Mouse (Mus musculus) hindbrain, embryonic 14.5 days (tissue): ENCODE data around the gene Itga9. TPM values are rescaled to one million over a fixed set of nuclear protein-coding genes. Genes with fewer than 3 reads are reported as not detected.

Source experiments
- ATAC-seq: fragments of 200-750 bp; cut with Nextera tagmentation; 2 replicates; pipeline ENCODE4 v1.8.0; 2017; ENCODE audit warnings: moderate number of reproducible peaks, mild to moderate bottlenecking, moderate TSS enrichment, moderate library complexity; ENCODE audit not compliant: low FRiP score
- DNase-seq: peaks from one replicate; pipeline ENCODE4 v3.0.0-alpha.2; 2015; ENCODE audit warnings: low spot score
- H3K27ac ChIP-seq: fragments of 300-500 bp; sonication (generic); 2 replicates; pipeline ENCODE4 v1.5.1; 2014; ENCODE audit warnings: mild to moderate bottlenecking, moderate library complexity
- H3K27me3 ChIP-seq: fragments of 300-500 bp; sonication (generic); 2 replicates; pipeline ENCODE4 v1.6.1; 2014; ENCODE audit warnings: mild to moderate bottlenecking, low read length, mixed read lengths; ENCODE audit not compliant: control insufficient read depth, insufficient read depth
- H3K36me3 ChIP-seq: fragments of 300-500 bp; sonication (generic); replicated peaks from 2 replicates; pipeline ENCODE4 v1.6.1; 2014; ENCODE audit not compliant: control insufficient read depth, insufficient read depth
- H3K4me1 ChIP-seq: fragments of 300-500 bp; sonication (generic); replicated peaks from 2 replicates; pipeline ENCODE4 v1.6.1; 2014; ENCODE audit warnings: antibody characterized with exemption, low read length, mixed read lengths; ENCODE audit not compliant: control insufficient read depth, insufficient read depth
- H3K4me2 ChIP-seq: fragments of 300-500 bp; sonication (generic); replicated peaks from 2 replicates; pipeline ENCODE4 v1.6.1; 2014; ENCODE audit warnings: mild to moderate bottlenecking, moderate library complexity
- H3K4me3 ChIP-seq: fragments of 300-500 bp; sonication (generic); replicated peaks from 2 replicates; pipeline ENCODE4 v1.5.1; 2014; ENCODE audit warnings: mild to moderate bottlenecking, low read length
- H3K9ac ChIP-seq: fragments of 300-500 bp; sonication (generic); 2 replicates; pipeline ENCODE4 v1.6.1; 2014
- H3K9me3 ChIP-seq: fragments of 300-500 bp; sonication (generic); 2 replicates; pipeline ENCODE4 v1.6.1; 2016; ENCODE audit warnings: low read length; ENCODE audit not compliant: control insufficient read depth
- WGBS: fragments of 180-500 bp; shearing (Covaris S2); extraction: QIAGEN DNeasy Blood & Tissue Kit; methylation state at CpG from one replicate; pipeline ENCODE4 v1.1.7; 2014; 5-methylcytosine and 5-hydroxymethylcytosine counted together
- polyA plus RNA-seq: library from polyadenylated mRNA; unstranded; fragments of >200 nt; fragmentation: Nextera tagmentation; extraction: Ambion mirVana; gene quantifications from 2 replicates; pipeline ENCODE4 v1.2.1, GENCODE M21; 2014

The Itga9 gene
- polyA plus RNA-seq, 1 experiment from 2014 or later = 4.4 TPM

- H3K4me2 ChIP-seq = no peak overlapping the region
- ATAC-seq = no peak
- no peaks in the 10 kb centered on the region for H3K4me1 ChIP-seq
- H3K36me3 ChIP-seq = no peaks in the 10 kb centered on the region
- 80% methylated on average over 14 of the region's 14 CpGs for WGBS
- H3K9ac ChIP-seq = no peak overlapping the region
- H3K9me3 ChIP-seq = no peaks in the 10 kb centered on the region
- no peak overlapping the region for H3K27ac ChIP-seq
- DNase-seq = no peak
- no peak overlapping the region for H3K4me3 ChIP-seq
- no peaks in the 10 kb centered on the region for H3K27me3 ChIP-seq
Observed at GRCm38 (mm10) chr9:118632758-118633143, 26.3 kb downstream of the Itga9 start.

GRCm38 (mm10) chr9:118638642-118639210, 32.2 kb downstream of the Itga9 start:
- no peaks in the 10 kb centered on the region for H3K36me3 ChIP-seq
- H3K4me1 ChIP-seq = no peaks in the 10 kb centered on the region
- H3K4me2 ChIP-seq = no peak overlapping the region
- no peak for ATAC-seq
- WGBS = 89% methylated on average over 5 of the region's 5 CpGs
- H3K27me3 ChIP-seq = no peaks in the 10 kb centered on the region
- no peak overlapping the region for H3K9ac ChIP-seq
- H3K4me3 ChIP-seq = no peak overlapping the region
- no peak overlapping the region for H3K27ac ChIP-seq
- H3K9me3 ChIP-seq = peaks cover 6% of the 10 kb centered on the region; the same call in 1 of the 2 replicates
- no peak for DNase-seq

- H3K4me3 ChIP-seq = no peak overlapping the region
- H3K4me2 ChIP-seq = no peak overlapping the region
- WGBS = 86% methylated on average over 17 of the region's 17 CpGs
- no peak overlapping the region for H3K9ac ChIP-seq
- H3K4me1 ChIP-seq = no peaks in the 10 kb centered on the region
- H3K9me3 ChIP-seq = no peaks in the 10 kb centered on the region
- no peaks in the 10 kb centered on the region for H3K36me3 ChIP-seq
- H3K27ac ChIP-seq = no peak overlapping the region
- no peak for ATAC-seq
- no peak for DNase-seq
- no peaks in the 10 kb centered on the region for H3K27me3 ChIP-seq
Observed at GRCm38 (mm10) chr9:118645698-118646355, 39.3 kb downstream of the Itga9 start.

GRCm38 (mm10) chr9:118647495-118647894, 41.0 kb downstream of the Itga9 start:
- Histone ChIP-seq H3K27me3 (no peaks in the 10 kb centered on the region), H3K4me2 (no peak overlapping the region), H3K27ac (no peak overlapping the region), H3K4me3 (no peak overlapping the region), H3K9me3 (no peaks in the 10 kb centered on the region), H3K36me3 (no peaks in the 10 kb centered on the region), H3K4me1 (no peaks in the 10 kb centered on the region), H3K9ac (no peak overlapping the region)
- WGBS = 85% methylated on average over 3 of the region's 3 CpGs
- DNase-seq = no peak
- no peak for ATAC-seq

GRCm38 (mm10) chr9:118650976-118651375, 44.5 kb downstream of the Itga9 start:
- 61% methylated on average over 4 of the region's 4 CpGs for WGBS
- Histone ChIP-seq H3K36me3 (no peaks in the 10 kb centered on the region), H3K4me3 (no peak overlapping the region), H3K27ac (no peak overlapping the region), H3K4me2 (no peak overlapping the region), H3K9ac (no peak overlapping the region), H3K9me3 (no peaks in the 10 kb centered on the region), H3K27me3 (no peaks in the 10 kb centered on the region), H3K4me1 (no peaks in the 10 kb centered on the region)
- ATAC-seq (no peak), DNase-seq (no peak)

GRCm38 (mm10) chr9:118651939-118652338, 45.4 kb downstream of the Itga9 start:
- Histone ChIP-seq H3K9ac (no peak overlapping the region), H3K9me3 (no peaks in the 10 kb centered on the region), H3K4me3 (no peak overlapping the region), H3K4me1 (no peaks in the 10 kb centered on the region), H3K27ac (no peak overlapping the region), H3K4me2 (no peak overlapping the region), H3K27me3 (no peaks in the 10 kb centered on the region), H3K36me3 (no peaks in the 10 kb centered on the region)
- DNase-seq (no peak), ATAC-seq (no peak)
- 43% methylated on average over 2 of the region's 2 CpGs for WGBS

GRCm38 (mm10) chr9:118653436-118653835, 46.9 kb downstream of the Itga9 start:
- Histone ChIP-seq H3K4me1 (no peaks in the 10 kb centered on the region), H3K27ac (no peak overlapping the region), H3K4me2 (no peak overlapping the region), H3K36me3 (no peaks in the 10 kb centered on the region), H3K9ac (no peak overlapping the region), H3K27me3 (no peaks in the 10 kb centered on the region), H3K4me3 (no peak overlapping the region), H3K9me3 (no peaks in the 10 kb centered on the region)
- ATAC-seq (no peak), DNase-seq (no peak)
- 56% methylated on average over 1 of the region's 1 CpGs for WGBS

GRCm38 (mm10) chr9:118654969-118655368, 48.5 kb downstream of the Itga9 start:
- Histone ChIP-seq H3K4me1 (no peaks in the 10 kb centered on the region), H3K9me3 (no peaks in the 10 kb centered on the region), H3K9ac (no peak overlapping the region), H3K36me3 (no peaks in the 10 kb centered on the region), H3K27ac (no peak overlapping the region), H3K4me2 (no peak overlapping the region), H3K27me3 (no peaks in the 10 kb centered on the region), H3K4me3 (no peak overlapping the region)
- no peak for DNase-seq
- 28% methylated on average over 6 of the region's 6 CpGs for WGBS
- ATAC-seq = no peak

- no peaks in the 10 kb centered on the region for H3K4me1 ChIP-seq
- DNase-seq (no peak), ATAC-seq (no peak)
- no peaks in the 10 kb centered on the region for H3K9me3 ChIP-seq
- H3K4me3 ChIP-seq = no peak overlapping the region
- H3K27ac ChIP-seq = no peak overlapping the region
- H3K4me2 ChIP-seq = no peak overlapping the region
- no peak overlapping the region for H3K9ac ChIP-seq
- no peaks in the 10 kb centered on the region for H3K27me3 ChIP-seq
- WGBS = 69% methylated on average over 3 of the region's 3 CpGs
- no peaks in the 10 kb centered on the region for H3K36me3 ChIP-seq
Observed at GRCm38 (mm10) chr9:118655726-118656125, 49.2 kb downstream of the Itga9 start.

GRCm38 (mm10) chr9:118658159-118658558, 51.7 kb downstream of the Itga9 start:
- H3K36me3 ChIP-seq = no peaks in the 10 kb centered on the region
- DNase-seq = no peak
- no peak overlapping the region for H3K4me2 ChIP-seq
- no peak overlapping the region for H3K4me3 ChIP-seq
- H3K4me1 ChIP-seq = no peaks in the 10 kb centered on the region
- H3K9me3 ChIP-seq = no peaks in the 10 kb centered on the region
- H3K27me3 ChIP-seq = no peaks in the 10 kb centered on the region
- no peak overlapping the region for H3K27ac ChIP-seq
- ATAC-seq = no peak
- 80% methylated on average over 7 of the region's 7 CpGs for WGBS
- no peak overlapping the region for H3K9ac ChIP-seq
